Mouse (Mus musculus): ENCODE measurements around the gene Notch2. TPM values are rescaled to one million over a fixed set of nuclear protein-coding genes. Genes with fewer than 3 reads are reported as not detected.
"Not testable (repeated sequence)": the region's sequence is repeated elsewhere in the genome, so short reads cannot be mapped to it uniquely, and the experiment has no call there.

Gene Notch2
- total RNA-seq, 2 experiments from 2014 or later: 16.7 to 17.8 TPM

DNA sequence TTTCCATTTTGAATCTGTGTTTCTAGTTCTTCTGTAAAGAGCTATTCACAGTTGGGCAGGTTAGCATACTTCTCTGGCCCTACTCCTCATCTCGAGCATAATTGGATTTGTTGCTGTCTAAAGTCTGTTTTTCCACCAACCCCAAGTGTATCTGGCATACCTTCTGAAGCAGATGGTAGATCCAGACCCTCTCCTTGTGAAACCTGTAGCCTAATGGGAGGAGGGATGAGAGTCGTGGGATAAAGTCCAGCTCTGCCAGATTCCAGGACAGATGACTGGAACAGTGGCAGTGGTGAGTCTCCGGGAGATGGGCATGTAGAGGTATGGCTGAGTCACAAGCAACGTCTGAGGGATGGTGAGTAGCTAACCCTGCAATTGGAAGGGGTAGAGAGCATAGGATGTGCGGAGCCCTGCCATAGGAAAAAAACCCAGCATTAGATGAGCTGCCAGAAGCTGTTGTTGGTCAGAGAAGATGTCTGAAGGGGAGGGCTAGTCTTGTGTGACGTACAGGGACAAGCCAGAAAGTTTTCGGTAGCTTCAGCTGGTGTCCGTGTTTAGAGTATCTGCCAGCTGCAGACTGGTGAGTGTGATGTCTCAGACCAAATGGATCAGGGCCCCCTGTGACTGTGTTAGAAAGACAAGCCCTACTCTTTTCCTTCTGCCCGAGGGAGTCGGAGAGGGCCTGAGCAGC lies 79.5 kb downstream of the Notch2 start:
- intact Hi-C loops (cut with DNase I): no loop called here
- no peak for DNase-seq

DNA sequence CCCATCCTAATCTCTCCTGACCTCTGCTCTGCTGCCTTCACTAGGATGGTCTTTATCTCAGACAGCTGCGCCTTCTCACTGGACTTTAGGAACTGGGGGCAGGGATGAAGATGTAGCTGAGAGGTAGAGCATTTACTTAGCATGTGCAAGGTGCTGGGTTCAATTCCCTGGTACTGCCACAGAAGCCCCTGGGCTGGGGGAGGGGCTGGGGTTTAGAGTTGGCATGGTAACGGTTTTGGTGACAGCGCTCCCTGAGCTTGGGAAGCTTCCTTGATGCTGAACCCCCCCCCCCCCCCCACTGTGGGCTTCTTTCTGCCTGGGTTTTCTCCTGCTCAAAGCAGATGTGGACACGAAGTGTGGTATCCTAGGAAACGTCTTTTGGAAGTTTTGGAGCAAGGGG lies 80.6 kb downstream of the Notch2 start:
- intact Hi-C loops (cut with DNase I): no loop called here
- DNase-seq: no peak

DNA sequence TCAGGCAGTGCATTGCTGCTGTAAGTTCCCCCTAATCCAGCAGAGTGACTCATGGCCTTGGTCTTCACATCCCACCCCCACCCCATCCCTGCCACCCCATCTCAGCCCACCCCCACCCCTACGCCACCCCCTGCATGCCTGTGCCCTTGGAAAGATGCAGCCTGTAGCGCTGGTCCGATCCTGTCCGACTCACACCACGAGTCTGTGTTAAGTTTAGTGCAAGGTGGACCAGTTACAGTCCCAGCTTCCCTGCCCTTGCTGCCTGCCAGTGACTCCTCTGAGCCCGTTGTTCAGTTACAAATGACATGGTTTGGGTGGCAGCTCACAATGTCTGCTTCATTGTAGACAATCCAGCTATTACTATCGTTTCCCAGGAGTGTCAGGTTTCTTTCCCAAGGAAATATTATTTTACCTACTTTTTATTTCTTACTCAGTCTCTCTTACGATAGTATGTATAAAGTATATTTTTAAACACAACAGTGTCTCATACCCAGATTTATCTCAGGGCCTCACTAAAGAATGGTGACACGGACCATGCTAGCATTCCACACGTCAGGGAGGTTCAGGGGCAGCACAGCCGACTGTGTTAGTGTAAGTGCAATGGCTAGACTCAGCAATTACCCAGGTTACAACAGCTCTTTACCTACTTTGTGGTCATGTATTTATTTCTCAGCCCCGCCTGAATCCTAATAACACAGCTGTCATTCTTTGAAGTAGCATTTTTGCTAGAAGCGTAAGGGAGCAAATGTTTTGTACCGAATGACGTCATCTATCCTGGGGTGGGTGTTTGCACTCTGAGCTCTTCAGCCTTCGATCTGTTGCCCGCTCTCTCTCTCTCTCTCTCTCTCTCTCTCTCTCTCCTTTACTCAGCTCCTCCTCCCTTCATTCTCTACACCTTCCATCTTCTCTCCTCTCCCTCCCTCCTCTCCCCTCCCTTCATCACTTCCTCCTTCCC lies 81.6 kb downstream of the Notch2 start:
- intact Hi-C loops (cut with DNase I): loop anchor here (5.0 kb wide), 1 partner anchor 83 kb away; the partner anchor contains the start of gene Notch2
- no peak for DNase-seq

GRCm38 (mm10) chr3:98096981-98097380 lies 83.7 kb downstream of the Notch2 start:
- intact Hi-C loops (cut with DNase I): loop anchor here (5.0 kb wide), 1 partner anchor 85 kb away; the partner anchor contains the start of gene Notch2
- no peak for DNase-seq

DNA sequence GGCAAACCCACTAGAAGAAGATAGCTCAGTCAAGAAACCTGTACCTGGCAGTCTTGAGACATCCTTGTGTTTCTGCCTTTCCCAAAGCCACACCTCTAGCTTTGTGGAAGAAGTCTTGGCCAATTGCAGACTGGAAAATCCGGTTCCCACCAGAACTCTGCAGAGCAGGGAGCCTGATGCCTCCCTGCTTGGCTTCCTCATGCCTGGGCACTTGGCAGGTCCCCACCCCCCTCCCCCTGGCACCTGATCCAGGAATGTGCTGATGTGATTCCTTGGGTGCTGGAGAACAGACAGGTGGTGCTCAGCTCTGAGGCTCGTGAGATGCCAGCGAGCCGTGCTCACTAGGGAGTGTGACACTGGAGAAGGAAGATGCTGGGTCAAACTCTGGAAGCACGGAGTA lies 85.3 kb downstream of the Notch2 start:
- intact Hi-C loops (cut with DNase I): loop anchor here (5.0 kb wide), 1 partner anchor 86 kb away; the partner anchor contains the start of gene Notch2
- no peak for DNase-seq

DNA sequence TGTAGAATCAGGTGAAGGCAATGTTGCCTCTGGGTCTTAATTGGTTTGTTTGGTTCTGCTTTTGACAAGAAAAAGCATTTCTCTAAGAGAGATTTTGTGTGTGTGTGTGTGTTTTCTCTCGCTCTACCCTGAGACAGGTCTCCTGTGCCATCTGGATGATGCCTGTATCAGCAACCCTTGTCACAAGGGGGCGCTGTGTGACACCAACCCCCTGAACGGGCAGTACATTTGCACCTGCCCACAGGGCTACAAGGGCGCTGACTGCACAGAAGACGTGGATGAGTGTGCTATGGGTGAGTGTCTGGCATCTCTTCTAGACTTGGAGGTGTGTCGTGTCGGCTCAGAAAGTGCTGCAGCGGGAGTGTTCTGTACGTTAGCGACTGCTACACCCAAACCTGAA lies 86.0 kb downstream of the Notch2 start:
- DNase-seq: no peak
- intact Hi-C loops (cut with DNase I): loop anchor here (5.0 kb wide), 1 partner anchor 87 kb away; the partner anchor contains the start of gene Notch2

DNA sequence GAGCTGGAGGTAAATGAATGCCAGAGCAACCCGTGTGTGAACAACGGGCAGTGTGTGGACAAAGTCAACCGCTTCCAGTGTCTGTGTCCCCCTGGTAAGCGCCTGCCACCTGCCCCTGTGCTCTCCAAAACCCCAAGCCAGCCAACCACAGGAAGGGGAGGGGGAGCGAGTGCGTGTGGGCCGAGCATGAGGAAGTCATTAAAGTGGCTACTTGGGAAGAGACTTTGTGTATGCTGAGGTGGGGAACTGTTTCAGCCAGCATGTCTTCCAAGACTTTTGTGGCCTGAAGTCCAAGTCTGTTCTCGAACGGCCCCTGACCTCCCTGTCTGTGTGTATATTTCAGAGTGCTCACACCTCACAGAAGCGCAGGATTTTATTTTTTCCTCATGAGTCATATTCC lies 88.2 kb downstream of the Notch2 start:
- intact Hi-C loops (cut with DNase I): no loop called here
- DNase-seq: no peak

GRCm38 (mm10) chr3:98104851-98105471 lies 91.6 kb downstream of the Notch2 start:
- intact Hi-C loops (cut with DNase I): loop anchor here (5.0 kb wide), 1 partner anchor 178 kb away; no protein-coding TSS in a partner anchor
- no peak for DNase-seq

GRCm38 (mm10) chr3:98105496-98105895 lies 92.2 kb downstream of the Notch2 start:
- no peak for DNase-seq
- intact Hi-C loops (cut with DNase I): loop anchor here (5.0 kb wide), 1 partner anchor 178 kb away; no protein-coding TSS in a partner anchor

DNA sequence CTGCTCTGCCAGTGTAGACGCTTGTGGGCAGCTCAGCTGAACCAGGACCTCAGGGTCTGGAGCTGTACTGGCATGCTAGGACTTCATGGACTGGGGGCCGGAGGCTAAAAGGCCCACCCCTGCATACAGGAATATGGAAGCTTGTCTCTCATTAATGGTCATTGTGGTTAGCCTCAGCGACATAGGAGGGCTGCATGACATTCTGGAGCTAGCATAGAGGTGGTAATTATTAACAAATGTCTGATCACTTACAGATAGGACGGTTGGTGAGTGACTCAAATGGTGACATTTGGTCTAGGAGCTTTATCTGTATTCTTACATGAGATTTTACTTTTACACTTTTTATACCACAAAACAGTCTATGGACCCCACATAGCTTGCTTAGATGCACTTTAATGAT lies 92.8 kb downstream of the Notch2 start:
- DNase-seq: no peak
- intact Hi-C loops (cut with DNase I): loop anchor here (5.0 kb wide), 1 partner anchor 179 kb away; no protein-coding TSS in a partner anchor

GRCm38 (mm10) chr3:98106590-98107313 lies 93.4 kb downstream of the Notch2 start:
- intact Hi-C loops (cut with DNase I): loop anchor here (5.0 kb wide), 1 partner anchor 179 kb away; no protein-coding TSS in a partner anchor

GRCm38 (mm10) chr3:98108416-98108815 lies 95.1 kb downstream of the Notch2 start:
- DNase-seq: no peak
- intact Hi-C loops (cut with DNase I): loop anchor here (5.0 kb wide), 1 partner anchor 181 kb away; no protein-coding TSS in a partner anchor

More at GRCm38 (mm10) chr3:98106590-98107313, 93.4 kb downstream of the Notch2 start:
- DNase-seq: peak; percentile 22 to 23

DNA sequence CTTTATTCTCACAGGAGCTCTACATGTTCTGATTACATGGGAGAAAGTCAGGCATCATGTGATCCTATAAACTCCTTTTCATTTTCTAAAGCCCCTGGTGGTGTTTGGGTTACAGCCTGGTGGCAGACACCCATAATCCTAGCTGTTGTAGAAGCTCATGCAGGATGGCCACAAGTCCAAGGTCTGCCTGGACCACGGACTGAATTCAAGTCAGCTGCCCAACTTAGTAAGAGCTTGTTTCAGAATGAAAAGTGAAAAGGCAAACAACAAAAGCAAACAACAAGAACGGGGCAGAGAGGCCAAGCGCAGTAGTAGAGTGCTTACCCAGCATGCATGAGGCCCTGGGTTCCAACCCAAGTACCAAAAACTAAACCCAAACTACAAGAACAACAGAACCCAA lies 95.5 kb downstream of the Notch2 start:
- DNase-seq: no peak
- intact Hi-C loops (cut with DNase I): loop anchor here (5.0 kb wide), 1 partner anchor 182 kb away; no protein-coding TSS in a partner anchor

GRCm38 (mm10) chr3:98110610-98111009 lies 97.3 kb downstream of the Notch2 start:
- DNase-seq: no peak
- intact Hi-C loops (cut with DNase I): no loop called here

DNA sequence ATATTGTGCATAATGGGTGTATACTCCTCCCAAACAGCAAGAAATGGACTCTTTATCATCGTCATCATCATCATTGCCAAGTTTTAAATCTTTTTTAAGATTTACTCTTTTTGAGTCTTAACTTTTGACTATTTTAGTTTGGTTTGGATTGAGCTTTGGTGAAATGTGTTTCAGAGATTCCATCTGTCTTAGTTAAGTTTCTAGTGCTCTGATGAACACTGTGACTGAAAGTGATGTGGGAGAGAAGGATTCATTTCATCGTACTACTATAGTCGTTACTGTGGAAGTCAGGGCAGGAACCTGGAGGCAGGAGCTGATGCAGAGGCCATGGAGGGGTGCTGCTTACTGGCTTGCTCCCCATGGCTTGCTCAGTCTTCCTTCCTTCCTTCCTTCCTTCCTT lies 104.9 kb downstream of the Notch2 start:
- no peak for DNase-seq
- intact Hi-C loops (cut with DNase I): no loop called here

- intact Hi-C loops (cut with DNase I): no loop called here
Measured at GRCm38 (mm10) chr3:98119338-98119737, 106.0 kb downstream of the Notch2 start.

DNA sequence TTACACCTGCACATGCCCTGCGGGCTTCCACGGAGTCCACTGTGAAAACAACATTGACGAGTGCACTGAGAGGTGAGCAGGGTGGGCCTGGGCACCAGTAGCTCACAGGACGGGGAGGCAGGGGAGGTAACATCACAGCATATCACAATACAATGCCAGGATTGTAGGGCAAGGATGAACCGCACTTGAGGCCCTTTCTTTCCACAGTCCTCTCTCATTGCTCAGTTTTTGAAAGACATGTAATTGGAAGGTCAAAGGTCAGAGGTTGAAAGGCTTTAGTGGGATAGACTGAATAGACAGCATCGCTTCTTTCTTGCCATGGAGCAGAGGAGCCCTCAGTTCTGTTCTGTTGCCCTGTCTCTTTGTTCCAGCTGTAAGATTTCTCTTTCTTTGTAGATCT lies 107.6 kb downstream of the Notch2 start:
- intact Hi-C loops (cut with DNase I): no loop called here
- no peak for DNase-seq

More at GRCm38 (mm10) chr3:98119338-98119737, 106.0 kb downstream of the Notch2 start:
- no peak for DNase-seq

DNA sequence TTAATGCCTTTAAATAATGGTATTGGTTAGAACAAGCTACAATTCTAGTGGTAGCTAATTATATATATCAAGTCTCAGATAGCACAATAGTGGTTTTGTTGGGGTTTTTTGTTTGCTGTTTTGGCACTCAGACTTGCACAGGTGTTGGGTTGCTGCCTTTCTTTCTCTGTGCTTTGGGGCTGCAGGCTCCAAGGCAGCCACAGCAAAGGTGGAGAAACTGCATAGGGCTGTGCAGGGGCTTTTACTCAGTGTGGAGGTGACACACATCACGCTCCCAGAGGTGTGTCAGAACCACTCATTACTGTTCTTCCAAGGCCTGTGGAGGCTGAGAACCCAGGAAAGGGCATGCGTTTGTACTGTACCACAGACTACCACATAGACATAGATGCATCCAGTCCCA lies 114.4 kb downstream of the Notch2 start:
- DNase-seq: no peak
- intact Hi-C loops (cut with DNase I): no loop called here

GRCm38 (mm10) chr3:98128716-98129115 lies 115.4 kb downstream of the Notch2 start:
- DNase-seq: no peak
- intact Hi-C loops (cut with DNase I): no loop called here

- intact Hi-C loops (cut with DNase I): loop anchor here (5.0 kb wide), 1 partner anchor 205 kb away; no protein-coding TSS in a partner anchor
- not testable (repeated sequence) for DNase-seq
Measured at GRCm38 (mm10) chr3:98132140-98132539, 118.8 kb downstream of the Notch2 start.

Measured in heart, postnatal 36 days (tissue).